Mouse (Mus musculus): Measurements from ENCODE around the gene Cep128.

Gene Cep128

DNA sequence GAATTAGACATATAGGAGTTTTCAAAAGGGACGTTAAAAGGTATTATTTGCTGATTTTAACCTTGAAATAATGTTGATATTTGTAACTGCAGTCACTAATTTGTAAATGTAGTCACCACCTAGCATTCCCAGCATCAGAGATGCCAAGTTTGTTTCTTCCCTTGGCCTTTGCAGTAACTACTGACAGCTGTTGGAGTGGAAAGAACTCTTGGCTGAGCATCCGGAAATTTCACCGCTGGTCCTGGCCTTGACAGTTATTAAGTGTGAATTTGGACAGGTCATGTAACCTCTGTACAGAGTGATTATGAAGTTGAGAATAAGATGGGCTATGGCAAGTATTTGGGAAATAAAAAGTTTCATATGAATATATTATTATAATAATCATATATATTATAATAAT lies 413.1 kb downstream of the Cep128 start:
- no peak for DNase-seq (ENCODE audit: low read depth, low spot score)

DNA sequence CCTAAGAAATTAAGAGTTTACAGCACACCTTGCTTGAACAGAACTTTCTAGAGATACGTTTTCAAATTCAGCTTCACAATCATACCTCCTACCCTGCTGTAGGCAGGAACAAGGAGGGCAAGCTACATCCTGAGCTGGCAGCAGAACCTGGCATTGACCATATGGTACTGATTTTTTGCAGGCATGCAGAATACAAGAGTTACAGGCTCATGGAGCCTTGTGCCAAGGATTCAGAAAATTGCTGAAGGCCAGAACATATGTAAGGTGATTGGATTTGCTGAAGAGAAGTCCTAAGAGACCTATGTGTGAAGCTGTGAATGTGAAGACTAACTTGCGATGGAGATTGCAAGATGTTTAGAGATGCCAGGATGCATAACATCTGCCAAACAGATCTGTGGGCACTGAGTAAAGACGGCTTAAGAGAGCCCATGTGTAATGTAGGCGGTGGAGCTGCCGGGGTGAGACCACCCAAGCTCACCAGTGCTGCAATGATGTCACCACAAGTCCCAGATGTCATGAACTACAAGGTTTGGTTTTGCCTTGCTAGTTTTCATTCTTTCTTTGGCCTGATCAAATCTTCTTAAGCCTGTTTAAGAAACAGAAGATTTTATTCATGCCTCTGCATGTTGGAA lies 422.7 kb downstream of the Cep128 start:
- DNase-seq (ENCODE audit: low read depth, low spot score), result peak; percentile 97

DNA sequence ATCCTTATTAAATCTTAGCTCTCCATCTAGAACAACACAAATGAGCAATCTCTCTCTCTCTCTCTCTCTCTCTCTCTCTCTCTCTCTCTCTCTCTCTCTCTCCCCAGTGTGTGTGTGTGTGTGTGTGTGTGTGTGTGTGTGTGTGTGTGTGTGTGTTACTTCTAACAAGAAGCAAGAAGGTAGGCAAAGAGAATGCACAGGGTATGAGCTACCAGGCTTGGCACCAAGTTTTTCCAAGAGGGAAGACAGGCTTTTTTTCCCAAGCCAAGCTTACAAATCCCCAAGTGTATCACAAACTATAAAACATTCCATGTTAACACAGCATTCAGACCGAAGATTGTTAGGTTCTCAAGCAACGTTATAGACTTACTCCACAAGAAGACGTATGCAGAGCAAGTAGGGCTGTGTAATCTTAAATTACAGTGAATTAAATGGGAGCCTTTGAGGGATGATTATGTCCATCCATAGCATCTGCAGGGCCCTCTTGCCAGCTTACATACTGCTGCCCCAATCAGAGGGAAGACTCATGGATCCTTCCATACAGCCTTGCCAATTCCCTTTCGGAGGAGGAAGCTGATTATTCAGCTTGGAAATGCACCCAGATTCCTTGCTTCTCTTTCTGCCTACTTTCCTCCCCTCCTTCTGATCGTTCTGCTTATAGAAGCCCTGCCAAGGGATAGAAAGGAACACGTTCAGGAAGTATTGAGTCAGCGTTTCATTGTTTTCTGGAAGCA lies 429.3 kb downstream of the Cep128 start:
- peak; percentile 66 for DNase-seq (ENCODE audit: low read depth, low spot score)
